Mouse (Mus musculus): Measurements from ENCODE around the gene Prkca. TPM values are rescaled to one million over a fixed set of nuclear protein-coding genes. Genes with fewer than 3 reads are reported as not detected.

Gene Prkca
- polyA plus RNA-seq (2016; fragmentation: Nextera tagmentation; extraction: Ambion mirVana) = 8.1 and 8.5 TPM in 2 replicates

DNA sequence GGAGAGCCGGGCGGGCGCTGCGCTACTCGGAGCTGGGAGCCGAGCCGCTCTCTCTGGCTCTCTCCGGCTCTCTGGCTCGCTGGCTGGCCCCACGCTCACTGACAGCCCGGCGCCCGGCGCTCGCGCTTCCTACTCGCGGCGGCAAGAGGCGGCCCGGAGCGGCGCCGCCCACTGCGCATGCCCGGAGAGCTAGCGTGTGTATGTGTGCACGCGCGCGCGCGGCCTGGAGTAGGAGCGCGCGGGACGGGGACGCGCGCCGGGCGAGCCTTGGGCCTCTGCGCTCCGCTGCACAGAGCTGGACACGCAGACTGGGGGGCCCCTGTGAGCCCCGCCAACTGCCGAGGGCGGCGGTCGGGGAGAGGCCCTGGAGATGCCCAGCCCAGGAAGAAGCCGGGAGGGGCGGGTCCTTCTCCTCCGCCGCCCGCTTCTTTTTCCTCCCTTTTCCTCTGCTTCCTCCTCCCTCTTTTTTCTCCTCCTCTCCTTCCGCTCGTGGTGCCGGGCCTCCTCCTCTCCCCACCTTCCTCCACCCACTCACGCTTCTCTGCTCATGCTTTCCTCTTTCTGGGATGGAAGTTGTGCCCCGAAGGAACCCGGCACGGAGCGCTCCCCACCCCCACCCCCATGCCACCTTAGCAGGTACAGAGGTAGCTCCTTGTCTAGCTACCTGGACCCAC, at the start of gene Prkca:
Gene Prkca (minus strand): TSS at position 140 of the 674 bp plus-strand sequence.
- peak; percentile 94 for ATAC-seq (ENCODE audit: low FRiP score, low read depth)
- Histone ChIP-seq H3K27ac (peak within 1 kb of the TSS; percentile 76), H3K9me3 (no peaks in the 10 kb centered on the region), H3K4me3 (peak within 1 kb of the TSS; percentile 72), H3K27me3 (replicated peaks) (0 out of 2 replicates have a peak, but pooled peaks cover 4% of the 10 kb centered on the region), H3K9ac (peak within 1 kb of the TSS; percentile 78), H3K36me3 (no peaks in the 10 kb centered on the region), H3K4me1 (peaks cover 20% of the 10 kb centered on the region; the same call in 1 of the 2 replicates), H3K4me2 (replicated peaks) (peak within 1 kb of the TSS; percentile 100)
- under 1% methylated on average over 59 of the region's 63 CpGs for WGBS

DNA sequence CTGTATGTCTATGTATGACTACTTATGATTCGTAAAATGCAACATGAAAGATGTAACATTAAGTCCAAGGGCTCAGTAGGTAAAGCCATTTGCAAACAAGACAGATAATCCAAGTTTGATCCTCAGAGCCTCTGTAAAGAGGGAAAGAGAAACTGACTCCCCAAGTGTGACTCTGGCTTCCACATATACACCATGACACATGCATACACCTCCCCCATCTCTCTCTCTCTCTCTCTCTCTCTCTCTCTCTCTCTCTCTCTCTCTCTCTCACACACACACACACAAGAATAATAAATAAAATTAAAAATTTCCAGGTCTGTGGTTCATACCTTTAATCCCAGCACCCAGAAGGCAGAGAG, 41.9 kb upstream of the Prkca start:
- no peak for ATAC-seq (ENCODE audit: low FRiP score, low read depth)
- whole genome bisulfite sequencing = 88% methylated on average over 1 of the region's 1 CpGs

DNA sequence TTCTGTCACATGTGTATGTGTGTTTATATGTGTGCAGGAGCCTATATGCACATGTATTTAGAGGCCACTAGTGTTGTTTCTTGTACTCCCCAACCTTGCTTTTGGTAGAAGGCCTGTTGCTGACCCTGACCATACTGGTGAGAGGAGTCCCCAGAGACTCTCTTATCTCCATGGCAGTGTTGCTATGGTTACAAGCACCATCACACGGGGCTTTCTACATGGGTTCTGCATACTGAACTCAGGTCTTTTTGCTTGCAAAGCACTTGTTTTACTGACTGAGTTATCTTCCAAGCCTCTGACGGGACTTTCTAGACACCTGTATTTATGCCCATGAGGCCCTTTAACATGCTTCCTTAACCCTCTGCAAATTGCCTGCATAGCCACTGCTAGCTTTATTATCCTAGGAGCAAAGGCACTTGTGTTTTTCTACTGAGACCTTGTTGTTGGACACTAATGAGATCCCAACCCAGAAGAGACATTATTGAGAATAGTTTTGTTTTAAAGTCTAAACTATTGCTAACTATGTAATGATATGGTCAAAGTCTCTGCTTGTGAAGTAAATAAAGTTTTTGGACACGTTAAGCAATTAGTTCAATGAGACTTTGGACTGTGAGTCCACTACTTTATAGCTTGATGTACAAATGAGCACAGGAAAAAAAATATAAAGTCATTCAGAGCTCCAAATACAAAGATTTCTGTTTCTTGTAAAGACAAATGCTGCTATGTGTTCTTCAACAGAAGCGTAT, 41.4 kb upstream of the Prkca start:
- ATAC-seq (ENCODE audit: low FRiP score, low read depth) = no peak
- H3K9ac ChIP-seq = no peak overlapping the region
- no peaks in the 10 kb centered on the region for H3K36me3 ChIP-seq
- H3K4me3 ChIP-seq = no peak overlapping the region
- no peak overlapping the region for H3K4me2 ChIP-seq (replicated peaks)
- H3K9me3 ChIP-seq = no peaks in the 10 kb centered on the region
- H3K27me3 ChIP-seq (replicated peaks) = no peaks in the 10 kb centered on the region
- no peaks in the 10 kb centered on the region for H3K4me1 ChIP-seq
- 55% methylated on average over 4 of the region's 4 CpGs for WGBS
- no peak overlapping the region for H3K27ac ChIP-seq

More for the DNA sequence above, 41.9 kb upstream of the Prkca start:
- H3K9ac ChIP-seq = no peak overlapping the region
- no peak overlapping the region for H3K4me2 ChIP-seq (replicated peaks)
- H3K27ac ChIP-seq = no peak overlapping the region
- no peaks in the 10 kb centered on the region for H3K4me1 ChIP-seq
- no peaks in the 10 kb centered on the region for H3K27me3 ChIP-seq (replicated peaks)
- H3K36me3 ChIP-seq = no peaks in the 10 kb centered on the region
- H3K9me3 ChIP-seq = no peaks in the 10 kb centered on the region
- H3K4me3 ChIP-seq = no peak overlapping the region

DNA sequence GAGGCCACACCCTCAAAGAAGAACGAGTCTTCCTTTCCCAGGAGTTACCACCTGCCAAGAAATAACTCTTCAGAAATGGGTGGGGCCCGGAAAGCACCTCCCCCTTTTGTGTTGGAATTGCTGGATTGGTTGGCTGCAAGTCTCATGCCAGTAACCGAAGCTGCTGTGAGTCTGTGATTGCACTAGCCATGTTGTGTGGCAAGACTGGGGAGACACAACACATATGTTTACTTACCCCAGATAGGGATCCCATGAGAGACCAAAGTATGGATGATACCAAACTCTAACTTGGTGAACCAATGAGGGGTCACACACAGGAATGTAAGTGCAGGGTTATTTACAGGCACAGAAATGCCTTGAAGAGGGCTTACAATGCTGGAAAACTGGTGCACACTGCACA, 38.9 kb upstream of the Prkca start:
- Histone ChIP-seq H3K9me3 (no peaks in the 10 kb centered on the region), H3K4me3 (no peak overlapping the region), H3K9ac (no peak overlapping the region), H3K36me3 (no peaks in the 10 kb centered on the region), H3K27me3 (replicated peaks) (no peaks in the 10 kb centered on the region), H3K4me2 (replicated peaks) (no peak overlapping the region), H3K4me1 (no peaks in the 10 kb centered on the region), H3K27ac (no peak overlapping the region)
- WGBS = 78% methylated on average over 3 of the region's 3 CpGs
- ATAC-seq (ENCODE audit: low FRiP score, low read depth) = no peak

DNA sequence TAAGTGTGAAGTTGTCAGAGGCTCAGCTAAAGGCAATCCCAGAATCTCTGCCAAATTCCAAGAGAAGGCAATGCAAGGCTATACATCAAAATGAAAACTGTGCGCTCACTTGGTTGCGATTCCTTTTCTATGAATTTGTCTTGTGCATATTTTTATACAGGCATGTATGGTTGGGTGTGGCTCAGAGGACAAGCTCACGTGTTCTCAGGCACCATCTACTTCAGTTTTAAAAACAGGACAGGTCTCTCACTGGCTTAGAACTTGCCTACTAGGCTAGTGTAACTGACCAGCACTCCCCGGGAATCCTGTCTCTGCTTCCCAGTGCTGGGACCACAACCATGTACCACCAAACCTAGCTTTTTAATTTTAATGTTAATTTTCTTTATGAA, 34.6 kb upstream of the Prkca start:
- Histone ChIP-seq H3K27ac (no peak overlapping the region), H3K9me3 (no peaks in the 10 kb centered on the region), H3K4me2 (replicated peaks) (no peak overlapping the region), H3K36me3 (no peaks in the 10 kb centered on the region), H3K9ac (no peak overlapping the region), H3K4me1 (no peaks in the 10 kb centered on the region), H3K4me3 (no peak overlapping the region), H3K27me3 (replicated peaks) (no peaks in the 10 kb centered on the region)
- no peak for ATAC-seq (ENCODE audit: low FRiP score, low read depth)
- WGBS = 92% methylated on average over 4 of the region's 4 CpGs

DNA sequence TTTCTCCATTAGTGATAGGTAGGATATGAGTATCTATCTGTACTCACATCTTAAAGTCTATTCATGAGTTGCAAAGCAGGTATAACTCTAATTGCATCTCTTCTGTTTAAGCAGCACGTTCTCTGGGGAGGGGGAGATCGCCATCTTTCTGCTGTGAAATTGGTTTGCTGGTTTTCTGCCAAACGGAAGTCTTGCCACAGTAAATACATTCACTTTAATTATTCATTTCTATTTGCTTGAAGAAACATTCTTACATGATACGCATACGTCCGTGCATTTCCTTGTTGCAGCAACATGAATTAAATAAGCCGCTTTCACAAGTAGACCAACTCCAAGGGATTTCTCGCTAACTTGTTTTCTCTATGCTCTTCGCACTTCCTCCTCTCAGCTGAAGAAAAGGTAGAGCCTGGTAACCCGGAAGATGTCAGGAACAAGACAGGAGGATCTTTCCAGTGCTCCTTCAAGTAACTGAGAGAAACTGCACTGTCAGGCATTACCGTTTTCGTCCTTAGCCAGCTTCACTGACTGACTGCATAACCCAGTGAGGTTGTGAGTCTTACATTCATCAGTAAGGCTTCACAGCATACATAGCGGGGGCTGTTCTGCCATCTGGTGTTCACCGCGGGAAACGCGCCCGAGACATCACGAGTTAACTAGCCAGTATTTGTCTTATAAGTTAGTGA, 34.1 kb upstream of the Prkca start:
- Histone ChIP-seq H3K9me3 (no peaks in the 10 kb centered on the region), H3K4me1 (no peaks in the 10 kb centered on the region), H3K36me3 (no peaks in the 10 kb centered on the region), H3K4me3 (no peak overlapping the region), H3K4me2 (replicated peaks) (no peak overlapping the region), H3K9ac (no peak overlapping the region), H3K27ac (no peak overlapping the region), H3K27me3 (replicated peaks) (no peaks in the 10 kb centered on the region)
- 42% methylated on average over 19 of the region's 19 CpGs for WGBS
- ATAC-seq (ENCODE audit: low FRiP score, low read depth) = peak; percentile 56; the same call in 1 of the 2 replicates

DNA sequence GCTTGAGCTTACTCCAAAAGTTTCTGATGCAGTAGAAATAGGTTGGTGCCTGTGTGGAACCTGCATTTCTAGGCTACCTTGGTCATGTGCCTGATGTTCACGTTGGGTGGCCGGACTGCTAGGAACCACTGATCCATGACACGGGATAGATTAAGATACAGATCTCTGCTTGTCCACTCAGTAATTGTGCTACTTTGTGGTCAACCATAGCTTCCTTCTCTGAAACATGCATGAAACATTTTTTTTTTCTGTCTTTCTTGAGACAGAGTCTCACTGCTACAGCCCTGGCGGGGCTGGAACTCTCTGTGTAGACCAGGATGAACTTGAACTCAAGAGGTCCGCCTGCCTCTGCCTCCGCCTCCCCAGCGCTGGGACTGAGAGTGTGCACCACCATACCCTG, 33.1 kb upstream of the Prkca start:
- no peak for ATAC-seq (ENCODE audit: low FRiP score, low read depth)
- H3K4me1 ChIP-seq = no peaks in the 10 kb centered on the region

DNA sequence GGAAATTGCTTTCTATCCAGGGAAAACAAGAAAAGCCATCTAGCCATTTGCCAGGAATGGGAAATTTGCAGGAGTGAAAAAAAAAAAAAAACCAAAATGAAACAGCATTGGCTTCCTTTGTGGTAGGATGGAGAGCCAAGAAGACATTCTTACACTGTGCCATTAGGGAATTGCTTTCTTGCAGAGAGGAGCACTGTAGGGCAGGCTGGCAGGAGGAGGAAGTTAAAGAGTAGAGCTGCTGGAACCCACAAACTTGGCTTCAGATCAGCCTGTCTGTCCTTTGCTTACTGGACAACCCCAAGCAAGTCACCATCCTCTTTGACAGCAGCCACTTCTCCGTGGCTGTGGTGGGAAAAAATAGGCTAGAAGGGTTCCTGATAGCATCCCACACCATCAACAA, 23.3 kb upstream of the Prkca start:
- H3K4me1 ChIP-seq = no peaks in the 10 kb centered on the region
- H3K27ac ChIP-seq = no peak overlapping the region
- no peak overlapping the region for H3K4me2 ChIP-seq (replicated peaks)
- H3K36me3 ChIP-seq = no peaks in the 10 kb centered on the region
- no peak overlapping the region for H3K9ac ChIP-seq
- WGBS = 81% methylated on average over 1 of the region's 1 CpGs
- no peak for ATAC-seq (ENCODE audit: low FRiP score, low read depth)
- H3K9me3 ChIP-seq = no peaks in the 10 kb centered on the region
- H3K4me3 ChIP-seq = no peak overlapping the region
- H3K27me3 ChIP-seq (replicated peaks) = no peaks in the 10 kb centered on the region

More for the DNA sequence above, 33.1 kb upstream of the Prkca start:
- no peak overlapping the region for H3K9ac ChIP-seq
- no peak overlapping the region for H3K27ac ChIP-seq
- 96% methylated on average over 7 of the region's 7 CpGs for WGBS
- no peak overlapping the region for H3K4me3 ChIP-seq
- no peaks in the 10 kb centered on the region for H3K36me3 ChIP-seq
- no peak overlapping the region for H3K4me2 ChIP-seq (replicated peaks)
- no peaks in the 10 kb centered on the region for H3K27me3 ChIP-seq (replicated peaks)
- H3K9me3 ChIP-seq = no peaks in the 10 kb centered on the region

DNA sequence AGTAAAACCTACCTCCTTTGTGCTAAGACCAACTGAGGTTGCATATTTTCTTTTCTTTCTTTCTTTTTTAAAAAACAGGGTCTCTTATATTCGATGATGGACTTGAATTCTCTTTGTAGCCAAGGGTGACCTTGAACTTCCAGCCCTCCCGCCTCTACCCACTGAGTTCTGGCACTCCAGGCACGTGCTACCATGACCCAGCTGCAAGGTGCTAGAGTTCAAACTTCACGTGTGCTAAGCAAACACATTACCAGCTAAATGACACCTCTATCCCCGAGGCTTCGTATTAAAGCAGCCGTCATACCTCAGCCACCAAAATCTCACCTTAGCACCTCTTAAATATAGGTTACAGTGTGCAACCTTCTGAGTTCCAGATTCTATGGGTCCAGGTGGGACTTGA, 21.9 kb upstream of the Prkca start:
- WGBS = 65% methylated on average over 7 of the region's 7 CpGs
- Histone ChIP-seq H3K27ac (no peak overlapping the region), H3K36me3 (no peaks in the 10 kb centered on the region), H3K27me3 (replicated peaks) (no peaks in the 10 kb centered on the region), H3K9me3 (no peaks in the 10 kb centered on the region), H3K4me3 (no peak overlapping the region), H3K4me2 (replicated peaks) (no peak overlapping the region), H3K4me1 (no peaks in the 10 kb centered on the region), H3K9ac (no peak overlapping the region)
- no peak for ATAC-seq (ENCODE audit: low FRiP score, low read depth)

DNA sequence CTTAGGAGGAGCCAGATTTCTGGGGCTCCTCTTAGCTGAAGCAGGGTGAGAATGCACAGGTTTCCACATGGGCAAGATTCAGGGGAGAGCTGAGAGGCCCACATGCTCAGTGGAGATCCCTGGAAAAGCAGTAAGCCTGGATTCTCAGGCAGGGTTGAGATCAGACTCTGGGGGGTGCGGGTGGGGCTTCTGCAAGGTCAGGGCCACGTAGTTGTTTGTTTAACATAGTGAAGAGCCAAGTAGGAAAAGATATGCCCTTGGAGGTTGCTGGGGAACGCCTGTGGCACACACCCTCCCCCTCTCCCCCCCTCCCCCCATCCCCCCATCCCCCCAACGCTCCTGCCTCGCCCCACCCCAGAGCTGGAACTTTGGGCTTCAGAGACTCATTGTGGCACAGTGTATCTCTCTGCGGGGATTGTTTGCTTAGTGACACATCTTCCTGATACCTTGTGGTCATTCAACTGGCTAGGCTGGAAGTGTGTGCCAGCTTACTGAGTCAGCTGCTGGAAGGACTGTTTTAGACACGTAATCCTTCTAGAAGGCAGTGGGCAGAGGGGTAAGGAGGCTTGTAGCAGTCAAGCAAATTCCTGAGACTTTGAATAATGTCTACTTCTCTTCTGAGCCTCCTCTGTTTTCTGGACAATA, 21.3 kb upstream of the Prkca start:
- H3K4me2 ChIP-seq (replicated peaks) = no peak overlapping the region
- no peak overlapping the region for H3K4me3 ChIP-seq
- no peak for ATAC-seq (ENCODE audit: low FRiP score, low read depth)
- H3K9ac ChIP-seq = no peak overlapping the region
- no peaks in the 10 kb centered on the region for H3K9me3 ChIP-seq
- no peaks in the 10 kb centered on the region for H3K4me1 ChIP-seq
- no peak overlapping the region for H3K27ac ChIP-seq
- H3K27me3 ChIP-seq (replicated peaks) = no peaks in the 10 kb centered on the region
- 48% methylated on average over 6 of the region's 7 CpGs for WGBS
- H3K36me3 ChIP-seq = no peaks in the 10 kb centered on the region

DNA sequence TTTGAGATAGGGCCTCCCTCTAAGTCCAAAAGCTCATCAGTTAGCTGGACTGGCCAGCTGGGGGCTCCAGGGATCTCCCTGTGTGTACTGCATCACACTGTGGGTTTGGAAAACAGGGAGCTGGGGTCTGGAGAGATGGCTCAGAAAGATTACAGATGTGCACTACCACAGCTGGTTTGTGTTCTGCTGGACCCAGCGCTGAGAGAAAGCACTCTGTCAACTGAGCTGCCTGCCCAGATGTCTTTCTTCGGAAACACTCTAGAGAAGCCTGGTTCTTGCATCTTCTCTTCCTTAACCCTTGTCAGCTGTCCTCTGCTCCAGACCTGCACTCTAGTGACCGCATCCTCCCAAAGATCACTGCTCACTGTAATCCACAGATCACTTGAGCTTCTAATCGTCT, 20.3 kb upstream of the Prkca start:
- WGBS = 90% methylated on average over 4 of the region's 4 CpGs
- H3K4me3 ChIP-seq = no peak overlapping the region
- H3K36me3 ChIP-seq = no peaks in the 10 kb centered on the region
- H3K9ac ChIP-seq = no peak overlapping the region
- H3K27me3 ChIP-seq (replicated peaks) = no peaks in the 10 kb centered on the region
- H3K9me3 ChIP-seq = no peaks in the 10 kb centered on the region
- H3K4me2 ChIP-seq (replicated peaks) = no peak overlapping the region
- ATAC-seq (ENCODE audit: low FRiP score, low read depth) = no peak
- no peaks in the 10 kb centered on the region for H3K4me1 ChIP-seq
- H3K27ac ChIP-seq = no peak overlapping the region

DNA sequence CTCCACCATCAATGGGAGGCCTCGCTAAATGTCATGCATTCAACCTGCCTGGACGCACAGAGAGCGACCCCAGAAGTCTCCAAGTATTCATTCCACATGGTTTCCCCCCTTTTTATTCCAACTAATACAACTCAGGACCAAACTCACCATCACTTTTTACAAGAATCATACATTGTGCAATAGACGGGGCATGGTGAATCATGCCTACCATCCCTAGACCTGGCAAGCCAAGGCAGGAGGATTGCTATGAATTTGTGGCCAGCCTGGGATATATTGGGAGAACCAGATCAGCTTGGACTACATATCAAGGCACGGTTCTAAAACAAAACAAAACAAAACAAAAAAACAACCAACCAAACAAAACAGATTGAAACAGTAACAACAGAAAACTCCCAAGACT, 19.2 kb upstream of the Prkca start:
- 93% methylated on average over 5 of the region's 5 CpGs for WGBS
- no peak overlapping the region for H3K4me3 ChIP-seq
- no peaks in the 10 kb centered on the region for H3K4me1 ChIP-seq

More for the DNA sequence above, 19.2 kb upstream of the Prkca start:
- no peaks in the 10 kb centered on the region for H3K27me3 ChIP-seq (replicated peaks)
- no peaks in the 10 kb centered on the region for H3K36me3 ChIP-seq
- H3K27ac ChIP-seq = no peak overlapping the region
- no peak overlapping the region for H3K4me2 ChIP-seq (replicated peaks)
- H3K9ac ChIP-seq = no peak overlapping the region
- H3K9me3 ChIP-seq = no peaks in the 10 kb centered on the region
- no peak for ATAC-seq (ENCODE audit: low FRiP score, low read depth)

All from neural tube, embryonic 12.5 days (tissue).